Mouse (Mus musculus) intestine, embryonic 15.5 days (tissue): ENCODE results near the gene Chil1. TPM values are rescaled to one million over a fixed set of nuclear protein-coding genes. Genes with fewer than 3 reads are reported as not detected.

Experiments used
- ATAC-seq: fragments of 200-750 bp; cut with Nextera tagmentation; 2 replicates; pipeline ENCODE4 v1.8.0; 2017; ENCODE audit warnings: moderate TSS enrichment, moderate library complexity
- H3K27ac ChIP-seq: fragments of 300-500 bp; sonication (generic); 2 replicates; pipeline ENCODE4 v1.5.1; 2015; ENCODE audit warnings: mild to moderate bottlenecking, inconsistent platforms
- H3K27me3 ChIP-seq: fragments of 300-500 bp; sonication (generic); replicated peaks from 2 replicates; pipeline ENCODE4 v1.6.1; 2015; ENCODE audit warnings: inconsistent platforms
- H3K36me3 ChIP-seq: fragments of 300-500 bp; sonication (generic); 2 replicates; pipeline ENCODE4 v1.6.1; 2015; ENCODE audit warnings: inconsistent platforms
- H3K4me1 ChIP-seq: fragments of 300-500 bp; sonication (generic); replicated peaks from 2 replicates; pipeline ENCODE4 v1.6.1; 2015; ENCODE audit warnings: inconsistent platforms
- H3K4me2 ChIP-seq: fragments of 300-500 bp; sonication (generic); replicated peaks from 2 replicates; pipeline ENCODE4 v1.6.1; 2015; ENCODE audit warnings: mild to moderate bottlenecking, inconsistent platforms
- H3K4me3 ChIP-seq: fragments of 300-500 bp; sonication (generic); replicated peaks from 2 replicates; pipeline ENCODE4 v1.5.1; 2015; ENCODE audit warnings: inconsistent platforms
- H3K9ac ChIP-seq: fragments of 300-500 bp; sonication (generic); 2 replicates; pipeline ENCODE4 v1.6.1; 2015; ENCODE audit warnings: inconsistent platforms
- H3K9me3 ChIP-seq: fragments of 300-500 bp; sonication (generic); 2 replicates; pipeline ENCODE4 v1.6.1; 2016; ENCODE audit warnings: inconsistent platforms
- WGBS: fragments of 180-500 bp; shearing (Covaris S2); methylation state at CpG from one replicate; pipeline ENCODE4 v1.1.7; 2015; 5-methylcytosine and 5-hydroxymethylcytosine counted together
- polyA plus RNA-seq: library from polyadenylated mRNA; unstranded; fragments of >200 nt; fragmentation: Nextera tagmentation; extraction: Ambion mirVana; gene quantifications from 2 replicates; pipeline ENCODE4 v1.2.1, GENCODE M21; 2015

Chil1 gene
- 0.44 and 0.58 TPM in 2 replicates for polyA plus RNA-seq

DNA sequence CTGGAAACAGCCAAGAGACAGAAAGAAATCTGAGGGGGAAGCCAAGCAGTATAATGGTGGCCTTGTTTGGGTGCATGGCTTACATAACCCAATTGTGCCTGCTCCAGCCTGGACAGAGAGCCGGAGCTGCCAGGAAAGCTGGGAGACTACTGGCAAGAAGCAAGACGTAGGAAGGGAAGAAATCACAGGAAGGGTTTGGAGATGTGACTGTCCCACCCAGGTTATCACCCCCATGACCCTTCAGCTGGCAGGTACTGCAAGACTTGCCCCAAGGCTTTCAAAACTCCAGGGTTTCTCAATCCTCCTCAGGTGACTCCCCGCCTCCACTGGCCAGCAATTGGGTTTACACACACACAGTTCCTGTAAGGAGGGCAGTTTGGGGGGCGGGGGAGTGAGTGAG, at the start of gene Chil1:
Gene Chil1 (plus strand): TSS at position 152 of the 400 bp plus-strand sequence.
- H3K9ac ChIP-seq: no peak within 1 kb of the TSS
- no peaks in the 10 kb centered on the region for H3K9me3 ChIP-seq
- no peak within 1 kb of the TSS for H3K4me2 ChIP-seq
- no peaks in the 10 kb centered on the region; the same call in 1 of the 2 replicates for H3K27me3 ChIP-seq
- H3K4me1 ChIP-seq: no peaks in the 10 kb centered on the region
- H3K36me3 ChIP-seq: no peaks in the 10 kb centered on the region
- no peak for ATAC-seq
- H3K4me3 ChIP-seq: no peak within 1 kb of the TSS
- no peak within 1 kb of the TSS for H3K27ac ChIP-seq
- WGBS: 61% methylated on average over 4 of the region's 4 CpGs

- H3K27ac ChIP-seq: no peak overlapping the region
- WGBS: 56% methylated on average over 11 of the region's 11 CpGs
- no peaks in the 10 kb centered on the region for H3K27me3 ChIP-seq
- H3K36me3 ChIP-seq: no peaks in the 10 kb centered on the region
- H3K4me3 ChIP-seq: no peak overlapping the region
- no peaks in the 10 kb centered on the region for H3K9me3 ChIP-seq
- no peak for ATAC-seq
- H3K4me2 ChIP-seq: no peak overlapping the region
- no peak overlapping the region for H3K9ac ChIP-seq
- H3K4me1 ChIP-seq: no peaks in the 10 kb centered on the region
Measured at GRCm38 (mm10) chr1:134133316-134133715, 48.7 kb upstream of the Chil1 start.

GRCm38 (mm10) chr1:134136351-134136750, 45.6 kb upstream of the Chil1 start:
- Histone ChIP-seq H3K4me3 (no peak overlapping the region), H3K27me3 (no peaks in the 10 kb centered on the region), H3K27ac (no peak overlapping the region), H3K36me3 (no peaks in the 10 kb centered on the region), H3K4me1 (no peaks in the 10 kb centered on the region), H3K9me3 (no peaks in the 10 kb centered on the region), H3K9ac (no peak overlapping the region), H3K4me2 (no peak overlapping the region)
- WGBS: 58% methylated on average over 3 of the region's 3 CpGs
- no peak for ATAC-seq

DNA sequence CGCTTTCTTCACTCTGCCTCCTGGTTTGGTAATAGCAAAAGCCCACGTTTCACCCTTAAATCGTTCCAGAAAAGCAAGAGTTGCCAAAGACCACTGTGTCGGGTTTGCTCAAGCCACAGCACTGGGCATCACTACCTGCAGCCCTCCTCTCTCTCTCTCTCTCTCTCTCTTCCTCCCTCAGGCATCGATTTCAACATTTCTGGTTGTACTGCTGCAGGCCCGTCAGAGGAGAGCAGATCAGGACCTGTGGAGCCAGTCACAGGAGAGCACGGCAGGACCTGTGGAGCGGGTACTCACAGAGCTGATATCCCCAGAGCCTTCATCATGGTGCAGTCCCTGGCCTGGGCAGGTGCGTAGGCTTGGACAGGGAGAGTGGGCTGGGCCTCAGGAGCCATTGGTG, 43.6 kb upstream of the Chil1 start:
- Histone ChIP-seq H3K9ac (no peak overlapping the region), H3K27ac (no peak overlapping the region), H3K36me3 (no peaks in the 10 kb centered on the region), H3K9me3 (no peaks in the 10 kb centered on the region), H3K4me2 (no peak overlapping the region), H3K4me1 (no peaks in the 10 kb centered on the region), H3K4me3 (no peak overlapping the region), H3K27me3 (no peaks in the 10 kb centered on the region)
- WGBS: 83% methylated on average over 9 of the region's 9 CpGs
- no peak for ATAC-seq

DNA sequence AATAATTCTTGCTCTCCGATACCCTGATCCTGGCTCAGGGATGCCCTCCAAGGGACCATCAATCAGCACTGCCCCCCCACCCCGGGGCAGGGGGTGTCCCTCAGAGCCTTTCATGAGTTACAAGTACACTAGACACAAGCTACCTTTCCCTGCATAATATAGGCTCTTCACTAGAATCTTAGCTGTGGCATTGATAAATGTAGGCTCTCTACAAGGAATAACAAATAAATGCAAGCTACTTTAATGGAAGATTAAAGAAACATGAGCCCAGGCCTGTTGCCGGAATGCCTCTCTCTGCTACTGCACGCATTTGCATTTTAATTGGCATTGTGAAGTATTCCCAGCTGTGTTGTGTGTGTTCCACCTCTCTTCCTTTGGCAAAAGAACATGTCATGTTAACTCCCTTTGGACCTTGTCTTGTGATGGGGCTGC, 39.6 kb upstream of the Chil1 start:
- no peak for ATAC-seq

GRCm38 (mm10) chr1:134146066-134146465, 35.9 kb upstream of the Chil1 start:
- no peak overlapping the region for H3K4me2 ChIP-seq
- H3K27ac ChIP-seq: no peak overlapping the region
- no peak overlapping the region for H3K4me3 ChIP-seq
- WGBS: 86% methylated on average over 8 of the region's 8 CpGs
- no peak for ATAC-seq
- H3K27me3 ChIP-seq: no peaks in the 10 kb centered on the region
- no peaks in the 10 kb centered on the region for H3K36me3 ChIP-seq
- no peak overlapping the region for H3K9ac ChIP-seq
- no peaks in the 10 kb centered on the region for H3K4me1 ChIP-seq
- H3K9me3 ChIP-seq: no peaks in the 10 kb centered on the region

More for the DNA sequence above, 39.6 kb upstream of the Chil1 start:
- H3K27ac ChIP-seq: no peak overlapping the region
- no peak overlapping the region for H3K4me2 ChIP-seq
- H3K9ac ChIP-seq: no peak overlapping the region
- WGBS: 66% methylated on average over 4 of the region's 4 CpGs
- no peaks in the 10 kb centered on the region for H3K4me1 ChIP-seq
- no peak overlapping the region for H3K4me3 ChIP-seq
- no peaks in the 10 kb centered on the region for H3K9me3 ChIP-seq
- no peaks in the 10 kb centered on the region for H3K27me3 ChIP-seq
- no peaks in the 10 kb centered on the region for H3K36me3 ChIP-seq

GRCm38 (mm10) chr1:134150076-134150475, 31.9 kb upstream of the Chil1 start:
- Histone ChIP-seq H3K9me3 (no peaks in the 10 kb centered on the region), H3K9ac (no peak overlapping the region), H3K36me3 (no peaks in the 10 kb centered on the region), H3K27me3 (no peaks in the 10 kb centered on the region), H3K4me3 (no peak overlapping the region), H3K4me1 (no peaks in the 10 kb centered on the region), H3K27ac (no peak overlapping the region), H3K4me2 (no peak overlapping the region)
- ATAC-seq: no peak
- 60% methylated on average over 8 of the region's 8 CpGs for WGBS

DNA sequence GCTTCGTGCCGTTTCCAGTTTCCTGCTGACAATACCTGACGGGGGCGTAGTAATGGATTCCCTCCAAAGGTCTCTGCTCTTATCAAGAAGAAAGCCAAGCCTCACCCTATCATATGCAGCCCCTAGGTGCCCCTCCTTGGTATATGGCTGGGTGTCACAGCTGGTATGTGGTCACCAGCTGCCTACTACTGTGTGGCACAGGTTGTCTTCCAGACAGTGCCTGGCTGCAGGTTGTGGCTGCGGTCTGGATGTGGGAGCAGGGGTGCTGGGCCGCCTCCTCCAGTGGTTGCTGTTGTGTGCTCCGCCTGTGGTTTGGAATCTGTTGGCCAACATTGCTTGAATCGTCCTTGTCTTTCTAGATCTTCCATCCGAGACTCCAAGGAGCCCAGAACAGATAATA, 31.2 kb upstream of the Chil1 start:
- ATAC-seq: no peak

GRCm38 (mm10) chr1:134151655-134152412, 30.1 kb upstream of the Chil1 start:
- peak; percentile 77 for ATAC-seq
- H3K9me3 ChIP-seq: no peaks in the 10 kb centered on the region
- H3K4me2 ChIP-seq: no peak overlapping the region
- H3K9ac ChIP-seq: no peak overlapping the region
- H3K4me3 ChIP-seq: no peak overlapping the region
- H3K27me3 ChIP-seq: no peaks in the 10 kb centered on the region
- 29% methylated on average over 13 of the region's 13 CpGs for WGBS
- no peaks in the 10 kb centered on the region for H3K36me3 ChIP-seq
- no peaks in the 10 kb centered on the region for H3K4me1 ChIP-seq
- no peak overlapping the region for H3K27ac ChIP-seq

More for the DNA sequence above, 31.2 kb upstream of the Chil1 start:
- Histone ChIP-seq H3K9ac (no peak overlapping the region), H3K27me3 (no peaks in the 10 kb centered on the region), H3K36me3 (no peaks in the 10 kb centered on the region), H3K4me2 (no peak overlapping the region), H3K4me3 (no peak overlapping the region), H3K27ac (no peak overlapping the region), H3K9me3 (no peaks in the 10 kb centered on the region), H3K4me1 (no peaks in the 10 kb centered on the region)
- 89% methylated on average over 9 of the region's 9 CpGs for WGBS

DNA sequence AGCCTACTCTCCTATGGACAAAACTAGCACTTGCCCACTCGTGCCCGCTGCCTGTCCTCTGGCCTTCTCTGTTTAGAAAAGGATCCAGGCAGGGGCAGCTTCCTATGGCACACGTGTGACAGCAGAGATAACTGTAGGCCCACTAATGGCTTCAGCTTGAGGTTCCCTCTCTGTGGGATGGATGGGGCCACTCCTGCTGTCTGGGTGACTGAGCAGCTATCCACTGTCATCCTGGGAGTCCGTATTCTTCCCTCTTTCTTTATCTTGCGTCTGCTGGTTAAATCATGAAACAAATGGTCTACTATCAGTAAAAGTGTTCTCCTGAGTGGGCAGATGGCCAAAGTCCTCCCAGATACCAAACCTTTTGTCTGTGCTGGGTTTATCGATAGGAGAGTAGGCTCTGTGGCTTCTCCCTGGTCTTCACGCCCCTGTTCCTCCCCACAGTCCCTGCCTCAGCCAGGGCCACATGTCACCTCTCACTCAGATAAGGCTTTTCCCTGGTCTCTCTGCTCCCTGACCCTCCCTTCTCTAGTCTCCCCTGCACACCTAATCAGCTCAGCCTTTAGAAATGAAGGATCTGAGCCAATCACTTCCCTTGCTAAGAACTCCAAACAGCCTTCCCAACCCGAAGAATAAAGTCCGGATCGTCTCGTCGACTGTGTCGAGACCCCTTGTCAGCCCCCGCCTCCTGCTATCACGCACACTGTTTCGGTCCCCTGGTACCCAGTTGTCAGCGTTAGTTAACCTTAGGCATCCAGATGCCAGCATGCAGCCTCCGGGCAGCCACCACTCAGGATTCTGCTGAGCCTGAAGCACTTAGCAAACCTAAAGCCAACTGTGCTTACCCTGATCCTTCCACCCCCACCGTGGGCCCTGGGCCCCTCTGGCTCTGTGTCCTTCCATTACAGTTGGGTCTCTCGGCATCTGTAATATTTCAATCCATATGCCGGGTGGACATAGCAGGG, 29.1 kb upstream of the Chil1 start:
- Histone ChIP-seq H3K27me3 (no peaks in the 10 kb centered on the region), H3K27ac (no peak overlapping the region), H3K36me3 (no peaks in the 10 kb centered on the region), H3K4me3 (no peak overlapping the region), H3K9ac (no peak overlapping the region), H3K4me2 (no peak overlapping the region), H3K4me1 (no peaks in the 10 kb centered on the region), H3K9me3 (no peaks in the 10 kb centered on the region)
- no peak for ATAC-seq
- 74% methylated on average over 21 of the region's 21 CpGs for WGBS

- H3K4me3 ChIP-seq: no peak overlapping the region
- no peaks in the 10 kb centered on the region for H3K27me3 ChIP-seq
- no peak for ATAC-seq
- no peak overlapping the region for H3K4me2 ChIP-seq
- no peaks in the 10 kb centered on the region for H3K4me1 ChIP-seq
- H3K27ac ChIP-seq: no peak overlapping the region
- no peaks in the 10 kb centered on the region for H3K36me3 ChIP-seq
- no peak overlapping the region for H3K9ac ChIP-seq
- no peaks in the 10 kb centered on the region for H3K9me3 ChIP-seq
- 83% methylated on average over 3 of the region's 3 CpGs for WGBS
Measured at GRCm38 (mm10) chr1:134154121-134154520, 27.9 kb upstream of the Chil1 start.

GRCm38 (mm10) chr1:134154655-134155054, 27.3 kb upstream of the Chil1 start:
- ATAC-seq: no peak
- Histone ChIP-seq H3K9me3 (no peaks in the 10 kb centered on the region), H3K27ac (no peak overlapping the region), H3K27me3 (no peaks in the 10 kb centered on the region), H3K4me1 (no peaks in the 10 kb centered on the region), H3K9ac (no peak overlapping the region), H3K4me2 (no peak overlapping the region), H3K4me3 (no peak overlapping the region), H3K36me3 (no peaks in the 10 kb centered on the region)
- WGBS: 54% methylated on average over 3 of the region's 3 CpGs
